Mouse (Mus musculus) liver, embryonic 15.5 days (tissue): ENCODE measurements around the gene Dstyk. TPM values are rescaled to one million over a fixed set of nuclear protein-coding genes. Genes with fewer than 3 reads are reported as not detected.

ENCODE experiments used
- ATAC-seq: fragments of 200-750 bp; cut with Nextera tagmentation; 2 replicates; pipeline ENCODE4 v1.8.0; 2017; ENCODE audit warnings: moderate number of reproducible peaks, mild to moderate bottlenecking, moderate library complexity; ENCODE audit not compliant: insufficient read depth
- H3K27ac ChIP-seq: fragments of 300-500 bp; sonication (generic); replicated peaks from 2 replicates; pipeline ENCODE4 v1.5.1; 2015; ENCODE audit warnings: mild to moderate bottlenecking, inconsistent platforms
- H3K27me3 ChIP-seq: fragments of 300-500 bp; sonication (generic); 2 replicates; pipeline ENCODE4 v1.6.1; 2015; ENCODE audit warnings: mild to moderate bottlenecking, inconsistent platforms
- H3K36me3 ChIP-seq: fragments of 300-500 bp; sonication (generic); replicated peaks from 2 replicates; pipeline ENCODE4 v1.6.1; 2015; ENCODE audit warnings: moderate library complexity, mild to moderate bottlenecking, inconsistent platforms
- H3K4me1 ChIP-seq: fragments of 300-500 bp; sonication (generic); replicated peaks from 2 replicates; pipeline ENCODE4 v1.6.1; 2015; ENCODE audit warnings: inconsistent platforms
- H3K4me2 ChIP-seq: fragments of 300-500 bp; sonication (generic); 2 replicates; pipeline ENCODE4 v1.6.1; 2015; ENCODE audit warnings: moderate library complexity, mild to moderate bottlenecking, inconsistent platforms
- H3K4me3 ChIP-seq: fragments of 300-500 bp; sonication (generic); replicated peaks from 2 replicates; pipeline ENCODE4 v1.5.1; 2015; ENCODE audit warnings: mild to moderate bottlenecking, inconsistent platforms
- H3K9ac ChIP-seq: fragments of 300-500 bp; sonication (generic); 2 replicates; pipeline ENCODE4 v1.6.1; 2015; ENCODE audit warnings: moderate library complexity, mild to moderate bottlenecking, inconsistent platforms
- H3K9me3 ChIP-seq: fragments of 300-500 bp; sonication (generic); replicated peaks from 2 replicates; pipeline ENCODE4 v1.6.1; 2016; ENCODE audit warnings: inconsistent platforms
- WGBS: fragments of 180-500 bp; shearing (Covaris S2); methylation state at CpG from one replicate; pipeline ENCODE4 v1.1.7; 2015; ENCODE audit warnings: mixed read lengths; ENCODE audit not compliant: insufficient replicate concordance; 5-methylcytosine and 5-hydroxymethylcytosine counted together
- polyA plus RNA-seq: library from polyadenylated mRNA; unstranded; fragments of >200 nt; fragmentation: Nextera tagmentation; extraction: Ambion mirVana; gene quantifications from 2 replicates; pipeline ENCODE4 v1.2.1, GENCODE M21; 2015

Dstyk gene
- polyA plus RNA-seq, 1 experiment from 2014 or later: 4.5 TPM

DNA sequence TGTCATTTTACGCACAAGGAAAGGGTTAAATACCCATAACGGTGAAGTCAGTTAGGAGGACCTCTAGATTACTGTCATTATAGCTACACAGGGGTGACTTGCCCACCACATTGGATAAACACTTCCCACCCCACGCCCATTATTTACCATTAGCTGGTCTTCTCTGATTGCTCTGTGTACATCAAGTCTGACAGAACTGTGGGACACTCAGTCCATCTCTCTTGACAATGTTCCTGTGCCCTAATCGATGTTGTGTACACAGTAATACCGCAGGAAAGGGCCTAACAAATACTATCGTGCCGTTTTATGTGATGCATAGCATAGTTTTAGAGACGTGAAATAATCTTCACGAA is 59.2 kb downstream of the Dstyk start:
- H3K9ac ChIP-seq: peak overlapping the region; percentile 81
- 3% methylated on average over 9 of the region's 9 CpGs for WGBS
- ATAC-seq: peak; percentile 69

DNA sequence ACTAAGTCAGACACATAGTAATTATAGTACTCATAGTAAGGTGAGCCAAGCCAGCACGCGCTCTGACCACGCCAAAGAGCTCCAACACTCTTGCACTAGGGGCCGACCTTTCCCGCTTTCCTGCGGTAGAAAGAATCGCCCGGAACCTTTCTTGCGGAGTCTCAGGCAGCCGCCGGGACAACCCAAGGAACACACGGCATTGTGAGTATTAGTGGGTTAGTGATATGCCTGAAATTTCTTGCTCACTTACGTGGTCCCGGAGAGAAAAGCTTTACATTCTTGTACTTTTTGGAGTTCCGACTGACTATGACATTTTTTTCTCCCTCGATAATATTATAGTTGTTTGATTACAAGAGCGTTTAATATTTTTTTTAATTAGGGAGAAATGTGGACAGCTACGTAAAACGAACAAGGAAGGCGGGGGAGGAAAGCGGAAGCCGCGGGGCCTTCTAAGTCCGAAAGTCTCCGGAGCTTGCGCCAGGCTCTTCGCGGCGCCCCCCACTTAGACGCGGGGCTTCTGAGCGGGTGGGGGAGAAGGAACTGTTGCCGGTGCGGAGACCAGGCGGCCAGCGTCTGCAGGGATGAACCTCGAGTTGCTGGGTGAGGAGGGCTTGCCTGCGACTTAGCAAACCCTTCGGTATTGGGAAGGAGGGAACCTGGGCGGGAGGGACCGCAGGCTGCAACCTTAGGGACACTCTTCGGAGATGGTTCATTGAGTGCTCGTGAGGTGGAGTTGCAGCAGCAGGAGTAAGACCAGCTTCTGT is 59.8 kb downstream of the Dstyk start, which contains the start of gene Rbbp5:
Gene Rbbp5 (plus strand): TSS at position 438 of the 764 bp plus-strand sequence.
- no peaks in the 10 kb centered on the region for H3K9me3 ChIP-seq
- H3K27ac ChIP-seq: peak within 1 kb of the TSS; percentile 72
- peak within 1 kb of the TSS; percentile 80 for H3K4me2 ChIP-seq
- peak within 1 kb of the TSS; percentile 81 for H3K9ac ChIP-seq
- peak within 1 kb of the TSS; percentile 92 for H3K4me3 ChIP-seq
- ATAC-seq: peak; percentile 92
- peaks cover 39% of the 10 kb centered on the region for H3K4me1 ChIP-seq
- H3K27me3 ChIP-seq: no peaks in the 10 kb centered on the region
- no peaks in the 10 kb centered on the region for H3K36me3 ChIP-seq
- under 1% methylated on average over 43 of the region's 43 CpGs for WGBS

More for the DNA sequence above, 59.2 kb downstream of the Dstyk start:
- Histone ChIP-seq H3K27me3 (no peaks in the 10 kb centered on the region), H3K4me3 (peak overlapping the region; percentile 92), H3K4me1 (peaks cover 37% of the 10 kb centered on the region), H3K9me3 (no peaks in the 10 kb centered on the region), H3K27ac (peak overlapping the region; percentile 69), H3K36me3 (no peaks in the 10 kb centered on the region), H3K4me2 (peak overlapping the region; percentile 80)

DNA sequence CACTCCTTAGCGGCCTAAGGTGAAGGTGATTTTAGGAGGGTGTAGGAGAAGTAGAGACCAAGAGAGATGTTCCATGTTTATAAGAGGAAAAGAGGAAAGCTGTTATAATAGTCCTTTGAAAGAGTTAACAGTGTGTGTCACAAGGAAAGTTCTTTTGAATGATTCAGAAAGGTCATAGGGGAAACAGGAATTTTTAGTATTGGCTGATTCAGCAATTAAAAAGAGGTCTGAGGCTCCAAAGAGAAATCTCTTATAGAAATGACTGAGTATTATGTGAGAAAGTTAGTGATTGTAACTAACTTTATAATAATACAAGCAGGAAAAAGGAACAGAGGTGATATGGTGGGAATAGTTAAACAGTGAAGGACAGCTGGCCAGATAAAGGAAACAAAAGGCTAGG is 62.1 kb downstream of the Dstyk start:
- Histone ChIP-seq H3K9ac (no peak overlapping the region), H3K4me2 (no peak overlapping the region), H3K27me3 (no peaks in the 10 kb centered on the region), H3K27ac (no peak overlapping the region), H3K4me3 (no peak overlapping the region), H3K9me3 (no peaks in the 10 kb centered on the region), H3K4me1 (peaks cover 47% of the 10 kb centered on the region), H3K36me3 (peaks cover 4% of the 10 kb centered on the region)
- no peak for ATAC-seq
- 69% methylated on average over 1 of the region's 1 CpGs for WGBS

DNA sequence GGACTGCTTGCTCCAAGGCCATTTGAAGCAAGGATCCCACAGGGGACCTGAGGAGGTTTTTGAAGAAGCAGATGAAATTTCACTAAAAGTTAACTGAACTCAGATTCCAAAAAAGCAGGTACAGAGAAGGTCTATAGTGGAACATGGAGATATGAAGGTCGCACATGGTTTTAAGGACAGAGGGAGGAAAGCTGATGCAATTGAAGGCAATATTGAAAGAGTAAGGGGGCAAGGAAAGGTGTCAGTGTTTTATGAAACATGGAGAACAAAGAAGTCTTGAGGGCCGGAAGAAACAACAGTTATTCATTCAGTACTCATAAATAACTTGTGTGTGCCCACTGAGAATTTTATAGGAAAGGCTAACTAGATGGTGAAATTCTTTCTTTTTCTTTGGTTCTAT is 64.3 kb downstream of the Dstyk start:
- H3K4me2 ChIP-seq: no peak overlapping the region
- H3K36me3 ChIP-seq: peaks cover 18% of the 10 kb centered on the region
- no peak overlapping the region for H3K27ac ChIP-seq
- H3K9me3 ChIP-seq: no peaks in the 10 kb centered on the region
- WGBS: 83% methylated on average over 2 of the region's 2 CpGs
- no peaks in the 10 kb centered on the region for H3K27me3 ChIP-seq
- ATAC-seq: no peak
- no peak overlapping the region for H3K4me3 ChIP-seq
- H3K9ac ChIP-seq: no peak overlapping the region
- H3K4me1 ChIP-seq: peaks cover 42% of the 10 kb centered on the region

DNA sequence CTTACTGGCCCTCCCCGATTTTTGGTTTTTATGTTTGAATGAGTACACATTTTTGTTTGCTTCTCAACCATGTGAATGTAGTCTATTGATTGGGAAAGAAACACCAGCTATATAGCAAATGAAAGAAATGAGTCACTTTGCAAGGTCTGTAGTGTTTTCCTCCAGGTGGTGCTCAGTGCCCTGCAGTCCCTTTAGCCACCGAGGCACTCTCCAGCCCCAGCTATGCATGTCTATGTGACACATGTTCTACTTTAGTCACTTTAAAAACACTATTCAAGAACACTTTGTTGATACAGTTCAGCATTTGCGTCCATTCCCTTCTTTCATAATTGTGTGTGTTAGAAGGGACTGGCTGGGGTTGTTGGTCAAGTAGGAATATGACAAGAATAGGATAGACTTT is 65.9 kb downstream of the Dstyk start:
- Histone ChIP-seq H3K4me2 (no peak overlapping the region), H3K36me3 (peaks cover 30% of the 10 kb centered on the region), H3K4me3 (no peak overlapping the region), H3K27ac (no peak overlapping the region), H3K27me3 (no peaks in the 10 kb centered on the region), H3K9ac (no peak overlapping the region), H3K4me1 (peaks cover 34% of the 10 kb centered on the region), H3K9me3 (no peaks in the 10 kb centered on the region)
- 69% methylated on average over 3 of the region's 3 CpGs for WGBS
- no peak for ATAC-seq

DNA sequence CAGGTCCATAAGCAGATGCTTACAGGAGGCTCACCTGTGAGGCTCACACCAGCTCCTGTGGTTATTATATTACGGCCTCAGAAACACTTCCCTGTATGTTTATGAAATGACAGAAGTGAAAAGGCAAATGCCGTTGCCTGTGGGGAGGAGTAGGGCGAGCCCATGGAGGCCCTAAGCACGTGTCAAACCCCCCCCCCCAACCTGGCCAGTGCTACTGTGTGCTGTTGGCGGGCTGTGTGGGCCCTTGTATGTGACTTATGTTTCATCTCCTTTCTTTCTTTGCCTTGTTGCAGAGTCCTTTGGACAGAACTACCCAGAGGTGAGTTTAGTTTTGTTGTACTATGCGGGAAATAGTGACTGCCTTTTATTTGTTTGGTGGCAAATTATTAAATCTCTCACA is 66.4 kb downstream of the Dstyk start:
- Histone ChIP-seq H3K9me3 (no peaks in the 10 kb centered on the region), H3K27me3 (no peaks in the 10 kb centered on the region), H3K4me1 (peaks cover 29% of the 10 kb centered on the region), H3K4me3 (no peak overlapping the region), H3K9ac (no peak overlapping the region), H3K4me2 (no peak overlapping the region), H3K36me3 (peaks cover 35% of the 10 kb centered on the region), H3K27ac (no peak overlapping the region)
- no peak for ATAC-seq
- 73% methylated on average over 6 of the region's 6 CpGs for WGBS

DNA sequence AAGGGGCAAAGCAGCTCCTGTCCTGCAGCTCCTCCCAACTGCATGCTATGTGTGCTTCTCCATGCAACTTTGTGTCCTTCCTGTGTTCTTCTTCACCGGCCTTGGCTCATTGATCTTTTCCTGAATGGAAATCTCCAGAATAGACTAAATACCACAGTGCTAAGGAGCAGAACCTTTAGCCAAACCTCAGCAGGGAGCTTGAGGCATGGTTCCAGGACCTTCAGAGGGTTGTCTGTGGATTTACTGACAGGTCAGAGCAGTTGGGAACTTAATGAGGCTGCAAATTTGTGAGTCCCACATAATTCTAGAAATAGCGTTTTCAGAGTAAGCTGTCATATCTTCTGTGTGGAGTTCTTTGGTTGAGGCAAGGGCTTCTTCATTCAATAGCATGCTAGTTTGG is 83.2 kb downstream of the Dstyk start:
- no peak overlapping the region for H3K4me2 ChIP-seq
- peaks cover 92% of the 10 kb centered on the region for H3K36me3 ChIP-seq
- 81% methylated on average over 2 of the region's 2 CpGs for WGBS

DNA sequence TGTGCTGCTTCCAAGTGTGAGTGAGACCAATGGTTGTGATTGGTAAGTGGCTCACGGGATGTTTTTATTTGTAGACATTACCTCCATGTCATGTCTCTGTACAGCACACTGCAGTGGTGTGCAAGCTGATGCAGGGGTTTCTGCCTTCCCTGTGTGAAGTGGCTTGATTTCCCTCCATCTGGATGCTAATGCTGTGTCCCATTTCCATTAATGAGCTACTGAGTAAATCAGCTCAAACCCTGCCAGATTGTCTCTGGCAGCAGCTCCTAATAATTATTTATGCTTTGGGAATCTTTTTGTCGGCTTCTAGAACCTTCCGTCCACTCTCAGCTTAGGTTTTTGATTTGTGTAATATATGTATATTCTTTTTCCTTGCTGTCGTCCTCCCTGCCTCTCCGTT is 87.8 kb downstream of the Dstyk start:
- H3K4me1 ChIP-seq: no peaks in the 10 kb centered on the region
- no peak overlapping the region for H3K9ac ChIP-seq
- H3K4me3 ChIP-seq: no peak overlapping the region
- H3K4me2 ChIP-seq: no peak overlapping the region
- ATAC-seq: no peak
- WGBS: 81% methylated on average over 5 of the region's 5 CpGs
- no peak overlapping the region for H3K27ac ChIP-seq
- H3K9me3 ChIP-seq: no peaks in the 10 kb centered on the region
- H3K36me3 ChIP-seq: peaks cover 77% of the 10 kb centered on the region
- no peaks in the 10 kb centered on the region for H3K27me3 ChIP-seq

More for the DNA sequence above, 83.2 kb downstream of the Dstyk start:
- H3K4me3 ChIP-seq: no peak overlapping the region
- no peaks in the 10 kb centered on the region for H3K27me3 ChIP-seq
- no peak overlapping the region for H3K9ac ChIP-seq
- H3K27ac ChIP-seq: no peak overlapping the region
- H3K4me1 ChIP-seq: no peaks in the 10 kb centered on the region
- H3K9me3 ChIP-seq: no peaks in the 10 kb centered on the region
- no peak for ATAC-seq

DNA sequence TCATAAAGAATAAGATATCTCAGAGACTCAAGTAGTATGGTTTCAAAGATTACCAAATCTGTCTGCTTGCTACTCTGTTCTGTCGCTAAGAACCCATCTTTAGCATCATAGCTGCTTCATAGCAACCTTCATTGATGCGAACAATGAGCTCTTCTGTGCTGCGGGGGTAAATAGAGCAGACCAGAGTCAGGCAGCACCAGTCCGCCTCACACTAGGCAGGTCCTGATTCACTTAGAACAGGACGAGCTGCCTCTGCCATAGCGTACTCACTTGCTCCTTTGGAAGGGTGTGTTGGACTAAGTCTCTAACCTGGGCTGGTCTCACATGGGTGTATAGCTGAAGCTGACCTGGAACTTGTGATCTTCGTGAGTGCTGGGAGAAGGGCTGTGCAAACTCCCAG is 88.7 kb downstream of the Dstyk start, which contains the start of gene Tmem81:
Gene Tmem81 (plus strand): TSS at position 173 of the 400 bp plus-strand sequence.
- no peak for ATAC-seq

DNA sequence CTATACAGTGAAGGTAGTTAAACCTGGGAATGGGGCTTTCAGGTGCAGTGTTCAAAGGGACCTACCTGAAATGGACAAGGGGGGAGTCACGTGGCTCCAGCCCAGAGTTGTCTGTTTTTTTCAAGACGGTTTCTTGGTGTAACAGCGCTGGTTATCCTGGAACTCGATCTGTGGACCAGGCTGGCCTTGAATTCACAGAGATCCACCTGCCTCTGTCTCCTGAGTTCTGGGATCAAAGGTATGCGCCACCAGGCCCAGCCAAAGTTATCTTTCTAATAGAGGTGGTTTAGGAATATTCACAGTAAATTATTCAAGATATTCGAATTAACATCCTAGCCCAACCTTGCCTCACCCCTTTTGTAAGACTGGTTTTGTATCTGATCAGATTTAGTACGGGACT is 89.3 kb downstream of the Dstyk start:
- Histone ChIP-seq H3K36me3 (peaks cover 62% of the 10 kb centered on the region), H3K4me3 (no peak overlapping the region), H3K27me3 (no peaks in the 10 kb centered on the region), H3K9ac (no peak overlapping the region), H3K4me2 (no peak overlapping the region), H3K9me3 (no peaks in the 10 kb centered on the region), H3K27ac (no peak overlapping the region), H3K4me1 (no peaks in the 10 kb centered on the region)
- 79% methylated on average over 7 of the region's 7 CpGs for WGBS
- ATAC-seq: no peak

More for the DNA sequence above, 88.7 kb downstream of the Dstyk start, which contains the start of gene Tmem81:
- Histone ChIP-seq H3K4me3 (no peak within 1 kb of the TSS), H3K27me3 (no peaks in the 10 kb centered on the region), H3K9ac (no peak within 1 kb of the TSS), H3K9me3 (no peaks in the 10 kb centered on the region), H3K4me1 (no peaks in the 10 kb centered on the region), H3K4me2 (no peak within 1 kb of the TSS), H3K27ac (no peak within 1 kb of the TSS), H3K36me3 (peaks cover 68% of the 10 kb centered on the region)
- 86% methylated on average over 7 of the region's 7 CpGs for WGBS

DNA sequence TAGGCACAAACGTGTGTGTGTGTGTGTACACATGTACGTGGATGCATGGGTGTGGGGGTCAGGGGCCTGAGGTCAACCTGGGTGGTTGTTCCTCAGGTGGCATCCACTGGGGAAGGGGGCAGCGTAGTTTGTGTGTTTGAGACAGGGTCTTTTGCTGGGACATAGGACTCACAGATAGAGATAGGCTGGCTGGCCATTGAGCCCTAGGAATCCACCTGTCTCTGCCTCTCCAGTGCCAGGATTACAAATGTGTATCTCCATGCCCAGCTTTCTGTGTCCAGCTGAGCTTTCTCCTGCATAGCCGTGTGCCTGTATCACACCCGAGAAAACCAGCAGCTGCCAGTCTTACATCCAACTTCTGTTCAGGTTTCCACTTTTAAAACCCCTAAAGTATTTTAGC is 92.4 kb downstream of the Dstyk start:
- no peak for ATAC-seq
- Histone ChIP-seq H3K9ac (no peak overlapping the region), H3K4me2 (no peak overlapping the region), H3K27me3 (no peaks in the 10 kb centered on the region), H3K4me1 (no peaks in the 10 kb centered on the region), H3K4me3 (no peak overlapping the region), H3K27ac (no peak overlapping the region), H3K36me3 (peaks cover 34% of the 10 kb centered on the region), H3K9me3 (no peaks in the 10 kb centered on the region)
- WGBS: 77% methylated on average over 5 of the region's 5 CpGs

DNA sequence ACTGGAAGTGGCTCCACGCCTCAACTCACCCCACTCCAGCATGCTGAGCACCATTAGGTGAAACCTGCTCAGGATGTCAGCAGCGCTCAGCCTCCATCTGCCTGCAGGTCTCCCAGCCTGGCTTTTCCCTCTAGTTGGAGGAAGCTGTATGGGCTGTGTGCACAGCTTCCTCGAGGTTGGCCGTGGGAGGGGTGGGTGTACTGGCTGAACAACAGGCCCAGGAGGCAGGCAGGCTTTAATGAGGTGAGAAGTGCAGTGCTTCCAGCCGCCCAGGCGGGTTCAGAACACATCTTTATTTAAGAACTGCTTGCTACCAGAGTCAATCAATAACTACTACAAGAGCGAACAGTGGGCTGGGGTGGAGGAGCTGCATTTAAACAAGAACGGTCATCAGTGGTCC is 94.2 kb downstream of the Dstyk start:
- Histone ChIP-seq H3K27ac (no peak overlapping the region), H3K4me2 (no peak overlapping the region), H3K36me3 (peaks cover 18% of the 10 kb centered on the region), H3K9me3 (no peaks in the 10 kb centered on the region), H3K27me3 (peaks cover 2% of the 10 kb centered on the region; the same call in 1 of the 2 replicates), H3K4me1 (no peaks in the 10 kb centered on the region), H3K4me3 (no peak overlapping the region), H3K9ac (no peak overlapping the region)
- ATAC-seq: no peak
- WGBS: 47% methylated on average over 8 of the region's 8 CpGs
